Comparison of ENCODE assay signal across 8 mouse cellular contexts in the genomic region with DNA sequence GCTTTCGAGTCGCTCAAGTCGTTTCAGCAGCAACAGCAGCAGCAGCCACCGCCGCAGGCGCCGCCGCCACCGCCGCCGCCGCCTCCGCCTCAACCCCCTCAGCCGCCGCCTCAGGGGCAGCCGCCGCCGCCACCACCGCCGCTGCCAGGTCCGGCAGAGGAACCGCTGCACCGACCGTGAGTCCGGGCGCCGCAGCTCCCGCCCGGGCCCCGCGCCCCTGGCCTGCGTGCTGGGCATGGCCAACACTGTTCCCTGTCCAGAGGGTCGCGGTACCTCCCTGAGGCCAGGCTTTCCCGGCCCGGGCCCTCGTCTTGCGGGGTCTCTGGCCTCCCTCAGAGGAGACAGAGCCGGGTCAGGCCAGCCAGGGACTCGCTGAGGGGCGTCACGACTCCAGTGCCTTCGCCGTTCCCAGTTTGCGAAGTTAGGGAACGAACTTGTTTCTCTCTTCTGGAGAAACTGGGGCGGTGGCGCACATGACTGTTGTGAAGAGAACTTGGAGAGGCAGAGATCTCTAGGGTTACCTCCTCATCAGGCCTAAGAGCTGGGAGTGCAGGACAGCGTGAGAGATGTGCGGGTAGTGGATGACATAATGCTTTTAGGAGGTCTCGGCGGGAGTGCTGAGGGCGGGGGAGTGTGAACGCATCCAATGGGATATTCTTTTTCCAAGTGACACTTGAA. TPM values are rescaled to one million over a fixed set of nuclear protein-coding genes. Genes with fewer than 3 reads are reported as not detected.
A peak's percentile ranks its signal among the peaks of the same experiment; 100 is the strongest.
DNase-seq lines count a peak whose midpoint lies in the region; TF ChIP-seq lines count a peak whose summit lies in the region.

No protein-coding gene starts in this region.

- under 1% methylated on average over 49 of the region's 54 CpGs for WGBS in thymus, adult 2 months

- intact Hi-C loops in left cerebral cortex, postnatal 10 days (cut with DNase I) = no loop called here

- no peak overlapping the region for H3K27ac ChIP-seq in thymus, adult 2 months (ENCODE audit: control insufficient read depth, insufficient read depth, low read length)

- no peak for TF ChIP-seq CTCF in thymus, adult 2 months (IDR thresholded peaks at IDR 0.05; ENCODE audit: borderline replicate concordance, control insufficient read depth, extremely low read depth, insufficient read depth, low read length, poor library complexity)

- DNase-seq in thymus, adult 2 months = peak; percentile 39
- DNase-seq in thymus, postnatal 4 days = no peak
- peak; percentile 61 to 74 for DNase-seq in cerebellum, postnatal 25 days
- DNase-seq in gastrocnemius, adult 18-20 months (ENCODE audit: low spot score) = peak; percentile 7
- DNase-seq in induced T-regulatory cell, adult 2 months (ENCODE audit: low read depth) = peak; percentile 54
- peak; percentile 20 to 61 for DNase-seq in left cerebral cortex, postnatal 10 days (ENCODE audit: extremely low spot score in 1 of 2, low spot score in 2 of 2)
- DNase-seq in spleen, postnatal 14 days (ENCODE audit: low spot score in 2 of 2) = peak; percentile 11 to 15

- H3K27me3 ChIP-seq in thymus, adult 2 months (ENCODE audit: control insufficient read depth, insufficient read depth, low read length) = no peaks in the 10 kb centered on the region
- H3K27me3 ChIP-seq in megakaryocyte, embryonic 14.5 days (replicated peaks) = peaks cover 5% of the 10 kb centered on the region

- H3K36me3 ChIP-seq in thymus, adult 2 months (ENCODE audit: control insufficient read depth, insufficient read depth, low read length) = no peaks in the 10 kb centered on the region
- H3K36me3 ChIP-seq in megakaryocyte, embryonic 14.5 days (replicated peaks; ENCODE audit: low read length) = peaks cover 2% of the 10 kb centered on the region

- no peaks in the 10 kb centered on the region for H3K9me3 ChIP-seq in megakaryocyte, embryonic 14.5 days

- H3K4me1 ChIP-seq in thymus, adult 2 months (replicated peaks; ENCODE audit: control insufficient read depth, insufficient read depth, low read length) = peaks cover 11% of the 10 kb centered on the region
- H3K4me1 ChIP-seq in megakaryocyte, embryonic 14.5 days = peaks cover 36% of the 10 kb centered on the region

- peak overlapping the region; percentile 68 for H3K4me3 ChIP-seq in thymus, adult 2 months (ENCODE audit: control insufficient read depth, insufficient read depth, low read length)
- peak overlapping the region; percentile 93 for H3K4me3 ChIP-seq in megakaryocyte, embryonic 14.5 days (replicated peaks)

- TF ChIP-seq POLR2A in thymus, adult 2 months (IDR thresholded peaks at IDR 0.05; ENCODE audit: control insufficient read depth, extremely low read depth, insufficient read depth, low read length, poor library complexity) = no peak

RNA-seq across cellular contexts. Expression of gene Htt, which starts 0.5 kb away (rescaled TPM):
- 26.0 and 28.3 TPM in 2 replicates for polyA plus RNA-seq in thymus, adult 2 months (2012; rRNA removed)
- total RNA-seq in gastrocnemius, adult 18-20 months (2021) = 1 to 10 TPM; 6.6 to 7.0 TPM
- 10 to 100 TPM; 66.8 to 70.7 TPM for total RNA-seq in left cerebral cortex, postnatal 10 days (2021)
- 0.64 and 1.7 TPM in 2 replicates for polyA plus RNA-seq in megakaryocyte, embryonic 14.5 days (2012; ENCODE audit: insufficient read depth, low replicate concordance)

Comparison
In these comparisons a context has a peak if more than half of its experiments do, and no peak if none do; other contexts are left out.
1. RNA of gene Htt, which starts 0.5 kb away (total RNA-seq): 66.8 to 70.7 TPM in left cerebral cortex, postnatal 10 days; 6.6 to 7.0 TPM in gastrocnemius, adult 18-20 months; every median in the first group is over 4 times any median in the second.